Mouse (Mus musculus) hindbrain, embryonic 10.5 days (tissue): Measurements from ENCODE around the gene Fam107a. TPM values are rescaled to one million over a fixed set of nuclear protein-coding genes. Genes with fewer than 3 reads are reported as not detected.
"Not testable (repeated sequence)": the region's sequence is repeated elsewhere in the genome, so short reads cannot be mapped to it uniquely, and the experiment has no call there.

Experiments used
- DNase-seq: peaks from one replicate; pipeline ENCODE4 v3.0.0-alpha.2; 2017; ENCODE audit warnings: low spot score
- H3K27ac ChIP-seq: fragments of 300-500 bp; sonication (generic); 2 replicates; pipeline ENCODE4 v1.5.1; 2016; ENCODE audit warnings: mild to moderate bottlenecking, moderate library complexity
- H3K27me3 ChIP-seq: fragments of 300-500 bp; sonication (generic); 2 replicates; pipeline ENCODE4 v1.6.1; 2016; ENCODE audit warnings: mild to moderate bottlenecking; ENCODE audit not compliant: poor library complexity, insufficient read depth, severe bottlenecking
- H3K36me3 ChIP-seq: fragments of 300-500 bp; sonication (generic); 2 replicates; pipeline ENCODE4 v1.6.1; 2016; ENCODE audit warnings: mild to moderate bottlenecking, moderate library complexity
- H3K4me1 ChIP-seq: fragments of 300-500 bp; sonication (generic); replicated peaks from 2 replicates; pipeline ENCODE4 v1.6.1; 2016; ENCODE audit warnings: mild to moderate bottlenecking
- H3K4me3 ChIP-seq: fragments of 300-500 bp; sonication (generic); 2 replicates; pipeline ENCODE4 v1.5.1; 2016; ENCODE audit warnings: mild to moderate bottlenecking, moderate library complexity
- H3K9me3 ChIP-seq: fragments of 300-500 bp; sonication (generic); 2 replicates; pipeline ENCODE4 v1.6.1; 2016; ENCODE audit warnings: mild to moderate bottlenecking, moderate library complexity
- WGBS: fragments of 180-500 bp; shearing (Covaris S2); methylation state at CpG from one replicate; pipeline ENCODE4 v1.1.7; 2016; 5-methylcytosine and 5-hydroxymethylcytosine counted together
- polyA plus RNA-seq: library from polyadenylated mRNA; unstranded; fragments of >200 nt; fragmentation: Nextera tagmentation; extraction: Ambion mirVana; gene quantifications from 2 replicates; pipeline ENCODE4 v1.2.1, GENCODE M21; 2016

The Fam107a gene
- polyA plus RNA-seq, 1 experiment from 2014 or later = 0.24 TPM

GRCm38 (mm10) chr14:8309621-8310141 is 8.1 kb downstream of the Fam107a start:
- Histone ChIP-seq H3K9me3 (no peaks in the 10 kb centered on the region), H3K27me3 (peaks cover 68% of the 10 kb centered on the region), H3K4me3 (no peak overlapping the region), H3K4me1 (peaks cover 22% of the 10 kb centered on the region), H3K27ac (no peak overlapping the region), H3K36me3 (no peaks in the 10 kb centered on the region)
- no peak for DNase-seq
- WGBS = 13% methylated on average over 9 of the region's 9 CpGs

GRCm38 (mm10) chr14:8308650-8309049 is 9.2 kb downstream of the Fam107a start:
- Histone ChIP-seq H3K4me3 (no peak overlapping the region), H3K36me3 (no peaks in the 10 kb centered on the region), H3K27me3 (peaks cover 57% of the 10 kb centered on the region), H3K4me1 (peaks cover 19% of the 10 kb centered on the region), H3K27ac (no peak overlapping the region), H3K9me3 (no peaks in the 10 kb centered on the region)
- no peak for DNase-seq
- 59% methylated on average over 3 of the region's 3 CpGs for WGBS

- no peak for DNase-seq
- 83% methylated on average over 6 of the region's 6 CpGs for WGBS
- no peaks in the 10 kb centered on the region for H3K36me3 ChIP-seq
- no peak overlapping the region for H3K4me3 ChIP-seq
- peaks cover 40% of the 10 kb centered on the region for H3K27me3 ChIP-seq
- H3K4me1 ChIP-seq = peaks cover 25% of the 10 kb centered on the region
- H3K9me3 ChIP-seq = no peaks in the 10 kb centered on the region
- no peak overlapping the region for H3K27ac ChIP-seq
These were observed 10.9 kb downstream of the Fam107a start for GRCm38 (mm10) chr14:8306884-8307283.

- 58% methylated on average over 3 of the region's 3 CpGs for WGBS
- Histone ChIP-seq H3K4me1 (peaks cover 21% of the 10 kb centered on the region), H3K9me3 (no peaks in the 10 kb centered on the region), H3K27ac (no peak overlapping the region; the same call in 1 of the 2 replicates), H3K4me3 (no peak overlapping the region), H3K36me3 (no peaks in the 10 kb centered on the region), H3K27me3 (peaks cover 21% of the 10 kb centered on the region)
- DNase-seq = no peak
These were observed 12.8 kb downstream of the Fam107a start for GRCm38 (mm10) chr14:8305014-8305413.

- no peak for DNase-seq
These were observed 13.7 kb downstream of the Fam107a start for GRCm38 (mm10) chr14:8304082-8304481.

GRCm38 (mm10) chr14:8302687-8303086 is 15.1 kb downstream of the Fam107a start:
- peaks cover 7% of the 10 kb centered on the region for H3K27me3 ChIP-seq
- H3K4me3 ChIP-seq = no peak overlapping the region
- no peaks in the 10 kb centered on the region for H3K9me3 ChIP-seq
- peaks cover 13% of the 10 kb centered on the region for H3K4me1 ChIP-seq
- no peak overlapping the region for H3K27ac ChIP-seq
- WGBS = 20% methylated on average over 10 of the region's 10 CpGs
- no peaks in the 10 kb centered on the region for H3K36me3 ChIP-seq
- DNase-seq = no peak

More at GRCm38 (mm10) chr14:8304082-8304481, 13.7 kb downstream of the Fam107a start:
- Histone ChIP-seq H3K27me3 (peaks cover 18% of the 10 kb centered on the region), H3K36me3 (no peaks in the 10 kb centered on the region), H3K4me3 (no peak overlapping the region), H3K27ac (no peak overlapping the region), H3K4me1 (peaks cover 13% of the 10 kb centered on the region), H3K9me3 (no peaks in the 10 kb centered on the region)

GRCm38 (mm10) chr14:8300281-8300680 is 17.5 kb downstream of the Fam107a start:
- H3K27me3 ChIP-seq = peaks cover 7% of the 10 kb centered on the region
- 27% methylated on average over 8 of the region's 8 CpGs for WGBS
- H3K4me3 ChIP-seq = no peak overlapping the region
- H3K9me3 ChIP-seq = no peaks in the 10 kb centered on the region
- DNase-seq = peak; percentile 77
- H3K27ac ChIP-seq = no peak overlapping the region
- no peaks in the 10 kb centered on the region for H3K36me3 ChIP-seq
- H3K4me1 ChIP-seq = peaks cover 12% of the 10 kb centered on the region

GRCm38 (mm10) chr14:8297889-8298293 is 19.9 kb downstream of the Fam107a start:
- peaks cover 7% of the 10 kb centered on the region for H3K27me3 ChIP-seq
- 89% methylated on average over 5 of the region's 5 CpGs for WGBS
- peaks cover 6% of the 10 kb centered on the region for H3K4me1 ChIP-seq
- H3K4me3 ChIP-seq = no peak overlapping the region
- H3K36me3 ChIP-seq = no peaks in the 10 kb centered on the region
- no peak for DNase-seq
- H3K27ac ChIP-seq = no peak overlapping the region
- no peaks in the 10 kb centered on the region for H3K9me3 ChIP-seq

- no peak overlapping the region for H3K4me3 ChIP-seq
- no peak overlapping the region for H3K27ac ChIP-seq
- 94% methylated on average over 1 of the region's 1 CpGs for WGBS
- no peaks in the 10 kb centered on the region for H3K4me1 ChIP-seq
- H3K36me3 ChIP-seq = no peaks in the 10 kb centered on the region
- peaks cover 2% of the 10 kb centered on the region; the same call in 1 of the 2 replicates for H3K27me3 ChIP-seq
- DNase-seq = no peak
- H3K9me3 ChIP-seq = peaks cover 13% of the 10 kb centered on the region
These were observed 23.6 kb downstream of the Fam107a start for GRCm38 (mm10) chr14:8294257-8294656.

- not testable (repeated sequence) for DNase-seq, H3K27me3 ChIP-seq, H3K4me1 ChIP-seq, H3K4me3 ChIP-seq, H3K9me3 ChIP-seq, H3K36me3 ChIP-seq, H3K27ac ChIP-seq
- 82% methylated on average over 5 of the region's 5 CpGs for WGBS
These were observed 31.2 kb downstream of the Fam107a start for GRCm38 (mm10) chr14:8286595-8286994.

GRCm38 (mm10) chr14:8283784-8284183 is 34.0 kb downstream of the Fam107a start:
- Histone ChIP-seq H3K4me3 (no peak overlapping the region), H3K36me3 (no peaks in the 10 kb centered on the region), H3K9me3 (peaks cover 6% of the 10 kb centered on the region; the same call in 1 of the 2 replicates), H3K27ac (no peak overlapping the region), H3K27me3 (no peaks in the 10 kb centered on the region), H3K4me1 (no peaks in the 10 kb centered on the region)
- no peak for DNase-seq

- H3K27ac ChIP-seq, H3K9me3 ChIP-seq, DNase-seq, H3K36me3 ChIP-seq, H3K27me3 ChIP-seq, H3K4me1 ChIP-seq, H3K4me3 ChIP-seq: not testable (repeated sequence)
- WGBS = 85% methylated on average over 8 of the region's 8 CpGs
These were observed 46.5 kb downstream of the Fam107a start for GRCm38 (mm10) chr14:8271281-8271680.

- H3K4me1 ChIP-seq = no peaks in the 10 kb centered on the region
- no peak overlapping the region for H3K4me3 ChIP-seq
- 96% methylated on average over 1 of the region's 1 CpGs for WGBS
- H3K27ac ChIP-seq = no peak overlapping the region
- H3K27me3 ChIP-seq = no peaks in the 10 kb centered on the region
- H3K36me3 ChIP-seq = no peaks in the 10 kb centered on the region
- no peaks in the 10 kb centered on the region for H3K9me3 ChIP-seq
- no peak for DNase-seq
These were observed 53.4 kb downstream of the Fam107a start for GRCm38 (mm10) chr14:8264378-8264777.

- H3K27ac ChIP-seq = no peak overlapping the region
- H3K27me3 ChIP-seq = peaks cover 4% of the 10 kb centered on the region; the same call in 1 of the 2 replicates
- no peaks in the 10 kb centered on the region for H3K9me3 ChIP-seq
- DNase-seq = no peak
- H3K36me3 ChIP-seq = no peaks in the 10 kb centered on the region
- no peak overlapping the region for H3K4me3 ChIP-seq
- H3K4me1 ChIP-seq = peaks cover 8% of the 10 kb centered on the region; the same call in 1 of the 2 replicates
- 65% methylated on average over 1 of the region's 1 CpGs for WGBS
These were observed 55.6 kb downstream of the Fam107a start for GRCm38 (mm10) chr14:8262242-8262641.
